Mouse (Mus musculus): Measurements from ENCODE around the gene Crls1. TPM values are rescaled to one million over a fixed set of nuclear protein-coding genes. Genes with fewer than 3 reads are reported as not detected.
A peak's percentile ranks its signal among the peaks of the same experiment; 100 is the strongest.

Crls1 gene
- polyA plus RNA-seq, 1 experiment from 2014 or later = 18.0 TPM

DNA sequence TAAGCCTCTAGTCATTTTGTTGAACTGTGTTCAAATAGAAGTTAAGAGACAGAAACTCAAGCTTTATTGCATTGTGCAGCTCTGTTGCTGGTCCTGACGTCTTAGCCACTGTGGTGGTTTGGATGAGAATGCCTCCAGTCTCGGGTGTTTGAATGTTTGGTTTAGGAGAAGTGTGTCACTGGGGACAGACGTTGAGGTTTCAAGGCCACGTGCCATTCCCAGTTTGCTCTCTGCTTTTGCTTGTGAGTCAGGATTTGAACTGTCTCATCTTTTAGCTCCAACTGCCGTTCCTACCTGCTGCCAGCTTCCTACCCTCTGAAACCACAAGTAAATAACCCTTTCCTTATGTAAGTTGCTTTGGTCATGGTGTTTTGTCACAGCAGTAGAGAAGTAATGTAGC, 21.1 kb downstream of the Crls1 start:
- H3K27ac ChIP-seq = no peak overlapping the region
- no peaks in the 10 kb centered on the region for H3K27me3 ChIP-seq (replicated peaks)
- no peak for ATAC-seq (replicated peaks)
- 87% methylated on average over 5 of the region's 5 CpGs for WGBS
- H3K4me3 ChIP-seq = no peak overlapping the region
- 0 out of 2 replicates have a peak, but pooled peaks cover 7% of the 10 kb centered on the region for H3K36me3 ChIP-seq (replicated peaks)
- no peaks in the 10 kb centered on the region for H3K4me1 ChIP-seq
- no peak overlapping the region for H3K9ac ChIP-seq
- no peak overlapping the region for H3K4me2 ChIP-seq
- no peaks in the 10 kb centered on the region for H3K9me3 ChIP-seq

DNA sequence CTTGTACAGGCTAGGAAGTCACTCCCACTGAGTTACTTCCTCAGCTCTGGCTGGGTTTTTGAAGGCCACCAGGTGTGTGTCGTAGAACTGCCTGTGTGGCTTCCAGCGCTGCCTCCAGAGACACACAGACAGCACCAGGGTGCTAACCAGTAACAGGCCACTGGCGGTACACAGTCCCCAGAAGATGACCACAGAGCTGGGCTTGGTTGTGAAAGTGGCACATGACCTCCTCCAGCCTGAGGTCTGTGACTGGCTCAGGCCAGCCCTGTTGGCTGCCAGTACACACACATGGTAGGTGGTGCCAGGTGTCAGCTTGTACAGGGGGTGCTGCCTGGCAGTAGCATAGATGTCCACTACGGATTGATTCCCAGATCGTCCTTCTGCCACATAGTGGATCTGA, 23.2 kb downstream of the Crls1 start:
- Histone ChIP-seq H3K4me3 (no peak overlapping the region), H3K27me3 (replicated peaks) (no peaks in the 10 kb centered on the region), H3K4me2 (no peak overlapping the region), H3K36me3 (replicated peaks) (0 out of 2 replicates have a peak, but pooled peaks cover 3% of the 10 kb centered on the region), H3K9me3 (no peaks in the 10 kb centered on the region), H3K4me1 (no peaks in the 10 kb centered on the region), H3K9ac (no peak overlapping the region), H3K27ac (no peak overlapping the region)
- WGBS = 95% methylated on average over 5 of the region's 5 CpGs
- ATAC-seq (replicated peaks) = 0 out of 2 replicates have a peak, but pooled peaks have one; percentile 14

DNA sequence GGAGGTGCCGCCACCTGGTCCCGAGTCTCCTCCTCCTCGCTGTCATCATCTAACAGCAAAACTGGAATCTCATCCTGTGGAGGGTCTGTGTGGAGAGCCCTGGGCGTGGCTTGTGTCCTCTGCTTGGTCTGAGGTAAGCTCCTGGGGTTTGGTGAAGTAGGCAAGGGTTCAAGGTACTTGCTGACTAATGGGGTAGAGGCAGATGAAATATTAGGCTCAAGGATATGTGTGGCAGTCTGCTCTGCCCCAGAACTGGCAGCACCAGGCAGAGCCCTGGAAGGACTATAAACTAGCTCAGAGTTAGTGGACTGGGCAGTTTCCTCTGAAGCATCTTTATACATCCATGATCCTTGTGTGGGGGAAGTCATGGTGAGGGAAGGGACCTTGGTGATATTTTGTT, 23.8 kb downstream of the Crls1 start:
- ATAC-seq (replicated peaks) = no peak

DNA sequence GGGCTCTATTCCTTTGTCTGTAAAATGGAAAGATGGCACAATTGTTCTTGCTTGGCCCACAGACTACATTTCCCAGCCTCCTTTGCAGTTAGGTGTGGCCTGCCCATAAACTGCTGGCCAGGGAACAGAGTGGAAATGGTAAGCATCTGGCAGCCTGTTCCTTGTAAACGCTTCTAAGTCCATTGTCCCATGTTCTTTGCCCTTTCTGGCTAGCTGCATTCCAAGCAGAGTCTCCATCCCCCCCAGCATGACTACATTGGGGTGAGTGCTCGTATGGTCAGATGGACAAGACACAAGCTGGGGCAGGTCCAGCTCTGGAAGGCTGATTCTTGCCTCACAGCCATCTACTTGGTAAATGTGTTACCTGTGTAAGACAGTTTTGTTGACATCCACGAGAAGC, 25.2 kb downstream of the Crls1 start:
- Histone ChIP-seq H3K9me3 (no peaks in the 10 kb centered on the region), H3K4me2 (no peak overlapping the region), H3K9ac (no peak overlapping the region), H3K4me1 (no peaks in the 10 kb centered on the region), H3K4me3 (no peak overlapping the region), H3K27me3 (replicated peaks) (no peaks in the 10 kb centered on the region), H3K36me3 (replicated peaks) (no peaks in the 10 kb centered on the region), H3K27ac (no peak overlapping the region)
- 78% methylated on average over 3 of the region's 3 CpGs for WGBS
- no peak for ATAC-seq (replicated peaks)

More for the DNA sequence above, 23.8 kb downstream of the Crls1 start:
- Histone ChIP-seq H3K9ac (no peak overlapping the region), H3K9me3 (no peaks in the 10 kb centered on the region), H3K27me3 (replicated peaks) (no peaks in the 10 kb centered on the region), H3K36me3 (replicated peaks) (0 out of 2 replicates have a peak, but pooled peaks cover 3% of the 10 kb centered on the region), H3K27ac (no peak overlapping the region), H3K4me2 (no peak overlapping the region), H3K4me1 (no peaks in the 10 kb centered on the region), H3K4me3 (no peak overlapping the region)
- 85% methylated on average over 4 of the region's 4 CpGs for WGBS

DNA sequence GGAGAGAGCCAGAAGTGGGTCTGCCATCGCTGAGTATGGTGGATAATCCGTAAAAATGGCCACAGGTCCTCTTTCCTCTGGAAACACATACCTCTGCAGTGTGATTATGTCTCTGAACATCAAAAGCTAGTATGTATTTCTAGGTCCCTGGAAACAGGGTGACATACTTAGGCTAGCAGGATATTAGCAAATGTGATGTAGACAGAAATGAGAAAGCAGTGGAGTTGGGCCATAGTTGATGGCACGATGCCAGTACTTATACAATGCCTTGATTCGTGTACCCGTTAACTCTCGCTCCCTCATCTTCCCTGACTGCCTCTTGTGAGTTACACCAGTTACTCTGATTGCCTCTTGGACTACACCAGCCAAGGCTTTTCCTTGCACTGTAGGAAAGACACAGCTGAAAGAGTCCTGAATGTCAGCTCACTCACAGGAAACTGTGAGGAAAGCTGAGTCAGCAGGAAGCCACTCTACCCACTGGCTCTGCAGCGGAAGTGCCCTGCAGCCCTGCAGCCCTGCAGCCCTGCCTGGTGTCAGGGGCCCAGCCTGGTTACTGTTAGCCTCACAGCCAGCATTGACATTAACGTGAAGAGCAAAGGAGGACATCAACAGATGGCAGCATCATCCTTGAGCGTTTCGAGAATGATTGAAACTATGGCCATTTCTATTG, 27.3 kb downstream of the Crls1 start:
- H3K4me2 ChIP-seq = no peak overlapping the region

DNA sequence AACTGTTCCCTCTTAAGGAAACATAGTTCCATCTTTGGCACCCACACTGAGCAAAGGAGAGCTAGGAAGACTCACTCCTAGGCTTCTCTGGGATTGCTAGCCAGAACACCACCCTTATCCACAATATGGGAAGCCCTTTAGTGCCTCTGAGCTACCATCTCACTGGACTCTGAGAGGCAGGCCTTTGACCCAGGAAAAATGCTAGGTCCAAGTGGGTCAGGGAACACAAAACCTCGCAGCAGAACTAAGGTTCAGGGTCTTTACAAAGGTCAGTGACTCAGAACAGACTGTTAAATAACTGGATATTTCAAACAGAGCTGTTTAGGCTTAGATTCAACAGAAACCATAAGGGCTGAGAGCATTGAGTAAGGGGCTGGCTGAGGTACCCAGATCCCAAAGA, 30.5 kb downstream of the Crls1 start:
- Histone ChIP-seq H3K27me3 (replicated peaks) (peaks cover 34% of the 10 kb centered on the region), H3K36me3 (replicated peaks) (no peaks in the 10 kb centered on the region), H3K27ac (no peak overlapping the region), H3K9ac (no peak overlapping the region), H3K4me2 (no peak overlapping the region), H3K9me3 (no peaks in the 10 kb centered on the region), H3K4me1 (peaks cover 18% of the 10 kb centered on the region), H3K4me3 (no peak overlapping the region)
- no peak for ATAC-seq (replicated peaks)
- 46% methylated on average over 1 of the region's 1 CpGs for WGBS

More for the DNA sequence above, 27.3 kb downstream of the Crls1 start:
- peaks cover 13% of the 10 kb centered on the region; the same call in 1 of the 2 replicates for H3K27me3 ChIP-seq (replicated peaks)
- H3K9me3 ChIP-seq = no peaks in the 10 kb centered on the region
- no peak for ATAC-seq (replicated peaks)
- H3K4me1 ChIP-seq = peaks cover 1% of the 10 kb centered on the region; the same call in 1 of the 2 replicates
- H3K4me3 ChIP-seq = no peak overlapping the region
- H3K36me3 ChIP-seq (replicated peaks) = no peaks in the 10 kb centered on the region
- H3K9ac ChIP-seq = no peak overlapping the region
- H3K27ac ChIP-seq = no peak overlapping the region
- WGBS = 85% methylated on average over 10 of the region's 10 CpGs

DNA sequence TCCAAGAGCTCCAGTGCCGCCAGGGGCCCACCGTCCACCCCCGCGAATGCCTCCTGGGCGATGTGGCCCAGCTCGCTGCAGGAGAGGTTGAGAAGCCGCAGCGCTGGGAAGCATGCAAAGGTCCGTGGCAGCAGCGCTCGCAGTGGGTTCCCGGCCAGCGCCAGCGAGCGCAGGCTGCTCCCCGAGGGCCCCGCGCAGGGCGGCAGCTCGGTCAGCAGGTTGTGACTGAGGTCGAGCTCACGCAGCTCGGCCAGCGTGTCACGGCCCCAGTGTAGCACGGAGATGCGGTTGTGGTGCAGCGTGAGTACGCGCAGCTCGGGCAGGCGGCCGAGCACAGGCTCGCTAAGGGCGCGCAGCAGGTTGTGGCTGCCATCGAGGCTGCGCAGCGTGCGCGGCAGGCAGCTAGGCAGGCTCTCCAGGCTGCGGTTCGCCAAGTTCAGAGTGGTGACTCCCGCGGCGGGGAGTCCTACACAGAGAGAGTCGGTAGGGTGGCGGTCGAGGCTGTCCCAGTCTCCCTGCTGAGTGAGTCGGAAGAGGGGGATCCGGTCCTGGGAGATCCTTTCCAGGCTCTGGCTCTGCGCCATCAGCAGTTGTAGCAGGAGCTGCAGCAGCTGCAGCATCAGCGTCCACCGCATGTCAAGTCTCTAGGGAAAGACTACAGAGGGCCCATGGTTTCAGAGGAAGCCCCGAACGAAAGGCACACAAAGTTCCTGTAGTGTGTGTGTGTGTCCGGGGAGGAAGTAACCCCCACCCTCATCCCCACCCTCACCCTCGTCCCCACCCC, 33.0 kb downstream of the Crls1 start:
- H3K4me1 ChIP-seq = peaks cover 18% of the 10 kb centered on the region
- peak overlapping the region; percentile 50 for H3K9ac ChIP-seq
- H3K9me3 ChIP-seq = no peaks in the 10 kb centered on the region
- H3K36me3 ChIP-seq (replicated peaks) = no peaks in the 10 kb centered on the region
- peak overlapping the region; percentile 75 for H3K4me2 ChIP-seq
- H3K27ac ChIP-seq = no peak overlapping the region
- under 1% methylated on average over 58 of the region's 58 CpGs for WGBS
- peaks cover 34% of the 10 kb centered on the region for H3K27me3 ChIP-seq (replicated peaks)
- peak overlapping the region; percentile 48 for H3K4me3 ChIP-seq
- ATAC-seq (replicated peaks) = peak; percentile 88

DNA sequence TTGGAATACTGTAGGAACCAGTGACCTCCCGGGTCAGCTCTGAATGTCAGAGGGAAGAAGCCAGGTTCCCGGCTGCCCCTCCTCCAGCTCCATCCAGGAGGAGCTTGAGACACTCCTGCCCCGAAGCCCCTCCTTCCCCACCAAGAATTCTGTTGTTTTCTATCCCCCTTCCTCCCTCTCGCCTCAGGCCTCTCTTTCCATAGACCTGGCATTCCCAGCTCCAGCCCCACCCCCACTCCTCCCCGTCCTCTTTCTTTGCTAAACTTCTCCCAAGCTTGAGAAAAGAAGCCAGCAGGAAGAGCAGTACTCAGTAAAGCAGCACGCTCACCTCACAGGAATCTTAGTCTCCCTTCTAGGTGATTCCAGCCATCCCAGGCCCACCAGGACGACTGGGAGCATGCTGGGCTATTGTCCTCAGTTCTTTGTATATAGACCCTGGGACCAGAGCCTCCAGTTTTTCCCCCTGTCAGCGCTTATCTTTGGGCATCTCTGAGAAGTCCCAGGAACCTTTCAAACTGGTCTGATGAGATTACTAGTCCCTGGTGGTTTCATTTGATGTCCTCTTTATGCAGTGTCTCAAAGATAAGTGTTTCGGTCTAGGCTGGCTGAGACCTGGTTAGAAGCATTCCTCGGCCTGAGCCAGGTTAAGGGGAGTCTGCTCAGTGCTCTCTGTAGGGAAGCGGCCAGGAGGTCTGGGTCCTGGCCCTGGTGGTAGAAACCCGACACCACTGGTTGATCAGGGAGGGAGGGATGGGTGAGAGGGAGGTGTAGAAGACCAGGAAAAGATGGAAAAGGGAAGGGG, 34.6 kb downstream of the Crls1 start, which contains the start of gene Lrrn4:
TSS of gene Lrrn4 (minus strand) at position 48 of the 802 bp plus-strand sequence.
- H3K27ac ChIP-seq = no peak within 1 kb of the TSS
- no peaks in the 10 kb centered on the region for H3K9me3 ChIP-seq
- H3K9ac ChIP-seq = peak within 1 kb of the TSS; percentile 50
- peaks cover 18% of the 10 kb centered on the region for H3K4me1 ChIP-seq
- H3K27me3 ChIP-seq (replicated peaks) = peaks cover 34% of the 10 kb centered on the region
- 5% methylated on average over 12 of the region's 12 CpGs for WGBS
- ATAC-seq (replicated peaks) = no peak
- no peaks in the 10 kb centered on the region for H3K36me3 ChIP-seq (replicated peaks)
- peak within 1 kb of the TSS; percentile 75 for H3K4me2 ChIP-seq
- H3K4me3 ChIP-seq = peak within 1 kb of the TSS; percentile 48

DNA sequence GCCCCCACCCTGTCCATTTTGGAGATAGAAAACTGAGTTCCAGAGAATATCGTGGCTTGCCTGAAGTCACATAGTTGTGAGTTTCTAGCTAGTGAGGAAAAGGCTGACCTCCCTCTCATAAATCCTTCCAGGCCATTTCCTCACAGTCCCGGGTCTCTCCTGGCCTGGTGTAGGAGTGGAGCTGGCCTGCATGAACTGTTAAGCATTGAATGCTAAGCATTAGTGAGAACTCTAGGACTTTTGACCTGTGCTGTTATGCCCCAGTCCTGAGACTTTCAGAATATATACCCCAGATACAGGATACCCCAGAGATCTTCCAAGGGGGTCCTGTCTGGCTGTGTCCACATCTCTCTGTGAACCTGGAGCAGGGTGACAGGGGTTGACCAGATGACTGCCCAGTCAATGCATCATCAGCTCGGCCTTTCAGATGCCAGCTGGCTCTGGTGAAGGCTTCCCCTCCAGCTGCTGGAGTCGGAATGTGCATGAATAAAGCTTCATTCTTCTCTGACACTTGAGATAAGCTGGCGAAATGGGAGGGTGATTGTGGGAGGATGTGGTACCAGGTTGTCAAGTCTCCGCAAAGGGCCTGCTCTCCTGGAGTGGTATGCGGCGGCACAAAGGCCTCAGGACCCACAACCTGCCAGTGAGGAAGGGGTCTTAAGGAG, 38.0 kb downstream of the Crls1 start:
- no peak for ATAC-seq (replicated peaks)
- Histone ChIP-seq H3K9me3 (no peaks in the 10 kb centered on the region), H3K4me2 (no peak overlapping the region), H3K4me1 (peaks cover 11% of the 10 kb centered on the region), H3K36me3 (replicated peaks) (no peaks in the 10 kb centered on the region), H3K4me3 (no peak overlapping the region), H3K27ac (no peak overlapping the region), H3K9ac (no peak overlapping the region), H3K27me3 (replicated peaks) (peaks cover 18% of the 10 kb centered on the region)
- WGBS = 84% methylated on average over 8 of the region's 8 CpGs

DNA sequence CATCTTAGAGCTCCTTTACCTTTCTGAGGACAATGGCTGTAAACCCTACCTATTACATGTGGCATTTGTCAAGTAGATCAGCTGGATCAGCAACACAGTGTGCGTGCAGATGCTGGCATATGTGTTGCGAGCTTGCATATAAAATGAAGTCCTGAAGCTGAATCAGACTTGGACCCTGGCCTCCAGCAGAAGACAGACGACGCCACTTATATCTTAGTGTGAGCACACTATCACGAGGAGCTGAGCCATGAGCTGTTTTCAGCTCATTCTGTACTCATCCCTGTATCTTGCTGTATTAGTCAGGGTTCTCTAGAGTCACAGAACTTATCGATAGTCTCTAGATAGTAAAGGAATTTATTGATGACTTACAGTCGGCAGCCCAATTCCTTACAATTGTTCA, 38.8 kb downstream of the Crls1 start:
- no peak overlapping the region for H3K9ac ChIP-seq
- no peak overlapping the region for H3K27ac ChIP-seq
- WGBS = 92% methylated on average over 7 of the region's 7 CpGs
- no peaks in the 10 kb centered on the region for H3K36me3 ChIP-seq (replicated peaks)
- H3K4me3 ChIP-seq = no peak overlapping the region
- peaks cover 3% of the 10 kb centered on the region; the same call in 1 of the 2 replicates for H3K4me1 ChIP-seq
- no peak for ATAC-seq (replicated peaks)
- H3K9me3 ChIP-seq = no peaks in the 10 kb centered on the region
- H3K4me2 ChIP-seq = no peak overlapping the region
- H3K27me3 ChIP-seq (replicated peaks) = peaks cover 17% of the 10 kb centered on the region

DNA sequence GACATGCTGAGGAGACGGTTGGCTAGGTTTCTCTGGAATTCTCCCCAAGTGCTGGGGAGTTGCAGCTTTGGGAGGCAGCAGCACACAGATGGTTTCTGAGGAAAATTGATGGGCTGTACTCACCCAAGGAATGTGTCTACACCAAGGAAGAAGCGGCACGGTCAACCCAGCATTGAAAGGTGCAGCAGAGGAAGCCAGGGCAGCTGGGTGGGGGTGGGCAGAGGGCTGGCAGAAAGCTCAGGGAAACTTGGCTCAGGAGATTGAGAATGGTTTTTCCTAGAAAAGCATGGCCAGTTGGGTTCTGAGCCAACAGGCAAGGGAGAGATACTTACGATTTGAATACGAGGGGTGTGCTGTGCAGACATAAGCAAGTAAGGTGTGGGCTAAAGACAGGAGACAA, 47.4 kb downstream of the Crls1 start:
- Histone ChIP-seq H3K27me3 (replicated peaks) (no peaks in the 10 kb centered on the region), H3K36me3 (replicated peaks) (no peaks in the 10 kb centered on the region), H3K4me1 (no peaks in the 10 kb centered on the region), H3K4me3 (no peak overlapping the region), H3K9me3 (no peaks in the 10 kb centered on the region), H3K4me2 (no peak overlapping the region), H3K9ac (no peak overlapping the region), H3K27ac (no peak overlapping the region)
- WGBS = 90% methylated on average over 5 of the region's 5 CpGs
- no peak for ATAC-seq (replicated peaks)
